Mouse (Mus musculus): ENCODE results near the gene Dennd4c.

DNA sequence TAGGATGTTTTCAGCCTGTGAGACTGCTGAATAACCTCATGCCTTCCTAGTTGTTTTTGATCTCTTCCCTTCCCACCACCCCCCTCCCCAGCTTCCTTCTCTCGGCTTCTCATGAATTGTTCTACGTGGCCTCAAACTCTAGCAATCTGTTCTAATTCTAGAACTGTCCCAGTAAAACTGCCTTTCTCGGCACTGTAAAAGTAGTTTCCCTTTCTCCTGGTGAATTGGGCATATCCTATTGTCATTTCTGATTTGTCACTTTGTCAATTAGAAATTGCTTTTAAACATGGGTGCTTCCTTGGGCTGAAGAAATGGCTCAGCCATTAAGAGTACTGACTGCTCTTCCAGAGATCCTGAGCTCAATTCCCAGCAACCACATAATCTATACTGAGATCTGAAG, 103.7 kb downstream of the Dennd4c start:
- TF ChIP-seq CTCF (IDR thresholded peaks at IDR 0.05) (no peak), EP300 (IDR thresholded peaks at IDR 0.05; ENCODE audit: insufficient read depth, low read depth, low read length) (no peak)

Measured in heart, adult 2 months (tissue).